Mouse (Mus musculus) E14TG2a.4 (cell line): Measurements from ENCODE around the gene Olfr745.

Experiments used
- H3K27me3 ChIP-seq: 2 replicates; pipeline ENCODE4 v1.6.1; 2014; ENCODE audit warnings: low read length, control low read depth; ENCODE audit not compliant: insufficient read depth
- H3K36me3 ChIP-seq: 2 replicates; pipeline ENCODE4 v1.6.1; 2014; ENCODE audit warnings: low read length, control low read depth; ENCODE audit not compliant: insufficient read depth
- H3K4me1 ChIP-seq: replicated peaks from 2 replicates; pipeline ENCODE4 v1.6.1; 2014; ENCODE audit warnings: low read depth, low read length, control low read depth
- H3K4me3 ChIP-seq: replicated peaks from 2 replicates; pipeline ENCODE4 v1.5.1; 2014; ENCODE audit warnings: mild to moderate bottlenecking, low read length
- H3K9me3 ChIP-seq: 2 replicates; pipeline ENCODE4 v1.6.1; 2014; ENCODE audit warnings: low read length, control low read depth
- CTCF ChIP-seq: conservative IDR thresholded peaks from 2 replicates; pipeline ENCODE4 v1.5.1; 2014; ENCODE audit warnings: low read length
- NANOG ChIP-seq: IDR thresholded peaks from 2 replicates; pipeline ENCODE4 v1.6.1; 2014; ENCODE audit warnings: borderline replicate concordance, low read length, mixed read lengths
- POU5F1 ChIP-seq: IDR thresholded peaks from 2 replicates; pipeline ENCODE4 v1.6.1; 2014; ENCODE audit warnings: low read length, borderline replicate concordance

Olfr745 gene

DNA sequence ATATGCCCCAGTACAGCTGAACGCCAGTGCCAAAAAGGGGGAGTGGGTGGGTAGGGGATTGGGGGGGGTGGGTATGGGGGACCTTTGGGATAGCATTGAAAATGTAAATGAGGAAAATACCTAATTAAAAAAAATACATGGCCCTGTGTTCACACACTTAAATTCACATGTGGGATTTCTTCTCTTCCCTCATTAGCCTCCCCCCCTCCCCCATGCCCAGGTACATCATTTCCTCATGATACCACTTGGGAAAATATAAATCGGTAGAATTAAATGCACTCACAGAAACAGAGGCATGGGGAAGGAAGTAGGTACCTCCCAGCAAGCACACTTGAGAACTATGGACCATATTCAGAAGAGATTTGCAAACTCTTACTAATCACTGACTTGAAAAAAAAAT, at the start of gene Olfr745:
Gene Olfr745, plus strand, starts transcription at position 301 of the 400 bp plus-strand sequence.
- TF ChIP-seq POU5F1 (no peak), CTCF (no peak), NANOG (no peak)
- no peaks in the 10 kb centered on the region for H3K4me1 ChIP-seq
- H3K27me3 ChIP-seq, result no peaks in the 10 kb centered on the region
- H3K9me3 ChIP-seq, result no peaks in the 10 kb centered on the region
- no peak within 1 kb of the TSS for H3K4me3 ChIP-seq
- no peaks in the 10 kb centered on the region for H3K36me3 ChIP-seq

DNA sequence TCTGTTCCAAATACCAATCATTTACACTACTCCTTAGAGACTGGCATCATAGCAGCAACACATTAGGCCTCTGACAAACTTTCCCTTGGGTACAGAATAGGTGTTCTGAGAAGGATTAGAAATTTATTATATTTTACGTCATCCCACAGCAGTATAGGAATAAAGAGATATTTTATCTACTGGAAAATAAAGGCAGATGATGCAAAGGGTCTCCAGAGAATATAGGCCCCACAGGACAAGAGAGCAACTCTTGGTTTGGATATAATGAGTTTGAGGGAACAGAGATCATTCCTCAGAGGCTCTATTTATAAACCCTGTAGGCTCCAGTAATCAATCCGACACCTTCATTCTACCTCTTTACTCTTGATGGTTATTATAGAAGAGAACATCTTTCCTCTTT, 24.6 kb upstream of the Olfr745 start, which contains the start of gene Olfr744:
Gene Olfr744, plus strand, starts transcription at position 301 of the 400 bp plus-strand sequence.
- Histone ChIP-seq H3K9me3 (no peaks in the 10 kb centered on the region), H3K27me3 (no peaks in the 10 kb centered on the region), H3K4me1 (no peaks in the 10 kb centered on the region), H3K36me3 (no peaks in the 10 kb centered on the region), H3K4me3 (no peak within 1 kb of the TSS)
- TF ChIP-seq POU5F1, result no peak
- no peak for TF ChIP-seq CTCF
- TF ChIP-seq NANOG, result no peak

DNA sequence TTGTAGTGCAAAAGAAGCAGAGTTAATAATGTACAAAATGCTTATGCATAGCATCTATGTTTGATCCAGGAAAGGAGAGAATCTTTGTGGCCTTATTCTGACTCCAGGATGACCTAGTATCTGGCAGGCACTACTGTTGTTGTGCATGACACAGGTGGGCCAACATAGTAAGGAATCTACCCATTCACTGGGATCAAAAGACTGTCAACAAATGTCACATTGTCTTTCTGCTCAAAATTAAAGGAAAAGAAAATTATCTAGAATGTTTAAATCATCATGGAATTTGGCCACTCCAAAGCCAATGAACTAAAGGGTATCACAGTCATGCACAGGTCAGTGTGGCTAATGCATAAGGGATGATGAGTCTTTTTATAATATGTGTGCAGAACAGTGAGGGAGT, 7.6 kb downstream of the Olfr745 start, which contains the start of gene Olfr746:
Gene Olfr746, plus strand, starts transcription at position 301 of the 400 bp plus-strand sequence.
- TF ChIP-seq POU5F1 (no peak), CTCF (no peak), NANOG (no peak)
- no peaks in the 10 kb centered on the region for H3K27me3 ChIP-seq
- H3K4me3 ChIP-seq, result no peak within 1 kb of the TSS
- no peaks in the 10 kb centered on the region for H3K9me3 ChIP-seq
- H3K36me3 ChIP-seq, result no peaks in the 10 kb centered on the region
- H3K4me1 ChIP-seq, result no peaks in the 10 kb centered on the region

DNA sequence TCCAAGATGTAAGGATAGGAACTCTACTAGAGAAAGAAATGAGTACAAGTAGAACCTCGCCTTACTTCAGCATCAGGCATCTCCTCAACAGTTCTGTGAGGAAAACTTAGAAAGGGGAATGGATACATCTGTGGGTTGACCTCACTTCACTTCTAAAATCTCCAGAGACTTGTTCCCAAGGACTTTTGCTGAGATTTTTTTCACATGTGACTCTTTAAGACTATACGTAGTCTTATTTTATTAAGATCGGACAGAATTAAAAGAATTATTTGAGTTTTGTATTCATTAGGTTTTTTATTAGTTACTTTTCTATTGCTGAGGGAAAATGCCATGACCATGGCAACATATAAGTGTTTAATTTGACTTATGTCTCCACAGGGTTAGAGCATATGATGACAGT, 53.9 kb downstream of the Olfr745 start, which contains the start of gene Olfr747:
Gene Olfr747, minus strand, starts transcription at position 101 of the 400 bp plus-strand sequence.
- no peaks in the 10 kb centered on the region for H3K27me3 ChIP-seq
- H3K36me3 ChIP-seq, result no peaks in the 10 kb centered on the region
- H3K9me3 ChIP-seq, result no peaks in the 10 kb centered on the region
- H3K4me3 ChIP-seq, result no peak within 1 kb of the TSS
- H3K4me1 ChIP-seq, result no peaks in the 10 kb centered on the region
- TF ChIP-seq NANOG (no peak), CTCF (no peak), POU5F1 (no peak)
